Mouse (Mus musculus): Measurements from ENCODE around the gene Fam107b.

GRCm38 (mm10) chr2:3654606-3655005 is 84.3 kb downstream of the Fam107b start:
- TF ChIP-seq CTCF (IDR thresholded peaks at IDR 0.05; ENCODE audit: insufficient read depth, low read depth, low read length): no peak
- TF ChIP-seq POLR2A (IDR thresholded peaks at IDR 0.05; ENCODE audit: insufficient read depth, low read depth, low read length): no peak
